Mouse (Mus musculus): ENCODE measurements around the gene Ncoa4. TPM values are rescaled to one million over a fixed set of nuclear protein-coding genes. Genes with fewer than 3 reads are reported as not detected.
"Not testable (repeated sequence)": the region's sequence is repeated elsewhere in the genome, so short reads cannot be mapped to it uniquely, and the experiment has no call there.

Ncoa4 gene
- polyA plus RNA-seq, 1 experiment = 65.8 TPM

DNA sequence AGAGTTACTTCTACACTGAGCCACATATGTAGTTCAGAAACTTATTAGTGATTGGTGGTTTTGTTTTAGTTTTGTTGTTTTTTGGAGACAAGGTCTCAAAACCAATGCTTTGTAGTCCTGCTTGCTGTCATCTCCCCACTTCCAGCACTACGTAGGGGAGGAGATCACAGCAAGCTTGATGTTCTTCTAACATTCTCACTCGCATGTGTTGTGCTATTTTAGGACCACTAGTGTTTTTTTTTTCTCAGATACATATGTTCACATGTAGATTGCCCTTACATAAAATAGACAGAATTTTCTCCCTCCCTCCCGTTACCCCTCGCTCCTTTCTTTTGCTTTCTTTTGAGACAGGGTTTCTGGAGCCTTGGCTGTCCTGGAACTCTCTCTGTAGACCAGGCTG, 10.5 kb downstream of the Ncoa4 start:
- no peak for DNase-seq
- TF ChIP-seq CTCF (IDR thresholded peaks at IDR 0.05; ENCODE audit: borderline replicate concordance, control insufficient read depth, extremely low read depth, insufficient read depth, low read length, poor library complexity) = no peak
- TF ChIP-seq POLR2A (IDR thresholded peaks at IDR 0.05; ENCODE audit: control insufficient read depth, extremely low read depth, insufficient read depth, low read length, poor library complexity) = no peak
- WGBS = 78% methylated on average over 4 of the region's 4 CpGs
- Histone ChIP-seq H3K4me1 (replicated peaks; ENCODE audit: control insufficient read depth, insufficient read depth, low read length) (peaks cover 6% of the 10 kb centered on the region), H3K27me3 (ENCODE audit: control insufficient read depth, insufficient read depth, low read length) (no peaks in the 10 kb centered on the region), H3K36me3 (ENCODE audit: control insufficient read depth, insufficient read depth, low read length) (peaks cover 29% of the 10 kb centered on the region), H3K4me3 (ENCODE audit: control insufficient read depth, insufficient read depth, low read length) (no peak overlapping the region), H3K27ac (ENCODE audit: control insufficient read depth, insufficient read depth, low read length) (no peak overlapping the region)

DNA sequence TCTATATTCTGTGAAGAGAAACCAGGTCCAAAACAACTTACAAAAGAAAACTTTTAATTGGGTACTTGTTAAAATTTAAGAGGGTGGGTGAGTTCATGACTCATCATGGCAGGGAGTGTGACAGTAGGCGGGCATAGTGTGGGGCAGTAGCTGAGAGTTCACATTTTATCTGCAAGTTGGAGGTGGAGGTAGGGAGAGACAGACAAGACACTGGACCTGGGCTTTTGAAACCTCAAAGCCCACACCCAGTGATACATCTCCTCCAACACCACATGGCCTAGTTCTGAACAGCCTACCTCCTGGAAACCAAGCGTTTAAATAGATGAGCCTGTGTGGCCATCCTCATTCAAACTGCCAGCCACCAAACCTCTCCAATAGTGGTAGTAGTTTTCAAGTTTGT, 15.6 kb downstream of the Ncoa4 start:
- WGBS = 97% methylated on average over 2 of the region's 2 CpGs
- H3K4me1 ChIP-seq (replicated peaks; ENCODE audit: control insufficient read depth, insufficient read depth, low read length) = no peaks in the 10 kb centered on the region
- no peak overlapping the region for H3K27ac ChIP-seq (ENCODE audit: control insufficient read depth, insufficient read depth, low read length)
- H3K27me3 ChIP-seq (ENCODE audit: control insufficient read depth, insufficient read depth, low read length) = no peaks in the 10 kb centered on the region
- peaks cover 43% of the 10 kb centered on the region for H3K36me3 ChIP-seq (ENCODE audit: control insufficient read depth, insufficient read depth, low read length)
- H3K4me3 ChIP-seq (ENCODE audit: control insufficient read depth, insufficient read depth, low read length) = no peak overlapping the region
- TF ChIP-seq POLR2A (IDR thresholded peaks at IDR 0.05; ENCODE audit: control insufficient read depth, extremely low read depth, insufficient read depth, low read length, poor library complexity) = no peak
- no peak for TF ChIP-seq CTCF (IDR thresholded peaks at IDR 0.05; ENCODE audit: borderline replicate concordance, control insufficient read depth, extremely low read depth, insufficient read depth, low read length, poor library complexity)
- no peak for DNase-seq

DNA sequence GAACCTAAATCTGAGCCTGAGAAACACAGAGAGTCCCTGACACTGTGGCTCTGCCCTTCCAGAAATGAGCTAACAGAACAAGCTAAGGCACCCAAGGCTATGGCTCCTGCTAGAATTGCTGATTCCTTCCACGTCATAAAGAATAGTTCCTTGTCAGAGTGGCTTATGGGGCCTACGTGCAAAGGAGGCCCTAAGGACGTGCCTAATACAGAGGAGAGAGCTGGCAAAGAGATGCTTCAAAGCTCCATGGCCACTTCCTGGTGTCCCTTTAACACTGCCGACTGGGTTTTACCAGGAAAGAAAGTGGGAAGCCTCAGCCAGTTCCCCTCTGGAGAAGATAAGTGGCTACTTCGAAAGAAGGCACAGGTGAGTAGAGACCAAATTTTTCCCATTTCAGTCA, 16.9 kb downstream of the Ncoa4 start:
- H3K4me1 ChIP-seq (replicated peaks; ENCODE audit: control insufficient read depth, insufficient read depth, low read length); DNase-seq; H3K4me3 ChIP-seq (ENCODE audit: control insufficient read depth, insufficient read depth, low read length); H3K27me3 ChIP-seq (ENCODE audit: control insufficient read depth, insufficient read depth, low read length); H3K27ac ChIP-seq (ENCODE audit: control insufficient read depth, insufficient read depth, low read length): not testable (repeated sequence)
- H3K36me3 ChIP-seq (ENCODE audit: control insufficient read depth, insufficient read depth, low read length) = peaks cover 55% of the 10 kb centered on the region
- WGBS = 95% methylated on average over 5 of the region's 5 CpGs

DNA sequence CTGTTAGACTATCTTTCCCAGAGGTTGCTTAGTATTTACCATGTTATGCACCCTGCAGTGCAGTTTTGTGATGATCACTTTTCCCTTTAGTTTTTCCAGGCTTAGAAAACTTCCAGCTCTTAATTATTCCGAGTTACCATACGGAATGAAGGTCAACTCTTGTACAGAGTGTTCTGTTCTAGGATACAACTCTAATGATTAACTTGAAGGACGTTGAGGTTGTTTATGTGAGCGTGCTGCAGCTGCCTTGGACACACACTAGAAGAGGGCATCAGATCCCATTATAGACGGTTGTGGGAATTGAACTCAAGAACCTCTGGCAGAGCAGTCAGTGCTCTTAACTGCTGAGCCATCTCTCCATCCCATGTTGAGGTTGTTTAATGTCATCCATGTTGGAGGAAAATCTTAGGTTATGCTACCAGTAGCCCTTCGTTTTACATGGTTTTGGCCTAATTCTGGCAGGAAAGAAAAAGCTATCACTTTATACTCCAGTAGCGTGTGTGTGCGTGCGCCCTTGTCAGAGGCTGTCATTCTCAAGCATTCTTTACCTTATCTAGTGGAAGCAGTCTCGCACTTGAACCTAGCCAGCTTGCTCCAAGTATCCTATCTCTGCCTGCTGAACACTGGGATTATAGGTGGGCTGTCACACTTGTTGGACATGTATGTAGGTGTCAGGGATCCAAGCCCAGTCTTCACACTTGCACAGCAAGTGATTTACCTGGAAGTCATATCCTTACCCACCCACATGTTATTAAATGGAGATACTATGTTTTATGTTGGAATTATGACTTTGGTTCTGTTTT, 19.9 kb downstream of the Ncoa4 start:
- DNase-seq = no peak
- Histone ChIP-seq H3K27me3 (ENCODE audit: control insufficient read depth, insufficient read depth, low read length) (no peaks in the 10 kb centered on the region), H3K36me3 (ENCODE audit: control insufficient read depth, insufficient read depth, low read length) (peaks cover 52% of the 10 kb centered on the region), H3K4me3 (ENCODE audit: control insufficient read depth, insufficient read depth, low read length) (no peak overlapping the region), H3K4me1 (replicated peaks; ENCODE audit: control insufficient read depth, insufficient read depth, low read length) (no peaks in the 10 kb centered on the region), H3K27ac (ENCODE audit: control insufficient read depth, insufficient read depth, low read length) (no peak overlapping the region)
- TF ChIP-seq POLR2A (IDR thresholded peaks at IDR 0.05; ENCODE audit: control insufficient read depth, extremely low read depth, insufficient read depth, low read length, poor library complexity) (no peak), CTCF (IDR thresholded peaks at IDR 0.05; ENCODE audit: borderline replicate concordance, control insufficient read depth, extremely low read depth, insufficient read depth, low read length, poor library complexity) (no peak)
- WGBS = 96% methylated on average over 10 of the region's 10 CpGs

- DNase-seq = no peak
- no peaks in the 10 kb centered on the region for H3K4me1 ChIP-seq (replicated peaks; ENCODE audit: control insufficient read depth, insufficient read depth, low read length)
- peaks cover 51% of the 10 kb centered on the region for H3K36me3 ChIP-seq (ENCODE audit: control insufficient read depth, insufficient read depth, low read length)
- WGBS = 89% methylated on average over 6 of the region's 6 CpGs
- H3K27ac ChIP-seq (ENCODE audit: control insufficient read depth, insufficient read depth, low read length) = no peak overlapping the region
- no peaks in the 10 kb centered on the region for H3K27me3 ChIP-seq (ENCODE audit: control insufficient read depth, insufficient read depth, low read length)
- TF ChIP-seq CTCF (IDR thresholded peaks at IDR 0.05; ENCODE audit: borderline replicate concordance, control insufficient read depth, extremely low read depth, insufficient read depth, low read length, poor library complexity) (no peak), POLR2A (IDR thresholded peaks at IDR 0.05; ENCODE audit: control insufficient read depth, extremely low read depth, insufficient read depth, low read length, poor library complexity) (no peak)
- H3K4me3 ChIP-seq (ENCODE audit: control insufficient read depth, insufficient read depth, low read length) = no peak overlapping the region
These were observed 21.2 kb downstream of the Ncoa4 start for GRCm38 (mm10) chr14:32180861-32181260.

- Histone ChIP-seq H3K27ac (ENCODE audit: control insufficient read depth, insufficient read depth, low read length) (no peak overlapping the region), H3K36me3 (ENCODE audit: control insufficient read depth, insufficient read depth, low read length) (peaks cover 80% of the 10 kb centered on the region), H3K27me3 (ENCODE audit: control insufficient read depth, insufficient read depth, low read length) (no peaks in the 10 kb centered on the region), H3K4me3 (ENCODE audit: control insufficient read depth, insufficient read depth, low read length) (no peak overlapping the region), H3K4me1 (replicated peaks; ENCODE audit: control insufficient read depth, insufficient read depth, low read length) (no peaks in the 10 kb centered on the region)
- TF ChIP-seq POLR2A (IDR thresholded peaks at IDR 0.05; ENCODE audit: control insufficient read depth, extremely low read depth, insufficient read depth, low read length, poor library complexity) = no peak
- TF ChIP-seq CTCF (IDR thresholded peaks at IDR 0.05; ENCODE audit: borderline replicate concordance, control insufficient read depth, extremely low read depth, insufficient read depth, low read length, poor library complexity) = no peak
- WGBS = 95% methylated on average over 4 of the region's 4 CpGs
- DNase-seq = no peak
These were observed 24.2 kb downstream of the Ncoa4 start for GRCm38 (mm10) chr14:32183846-32184245.

Data from thymus, adult 2 months (tissue).